Mouse (Mus musculus): ENCODE measurements around the gene Lzic.

The Lzic gene

GRCm38 (mm10) chr4:149526330-149526729 is 41.3 kb downstream of the Lzic start:
- DNase-seq (ENCODE audit: low read depth, low spot score): peak; percentile 27

GRCm38 (mm10) chr4:149527621-149528354 is 42.8 kb downstream of the Lzic start:
- no peak for DNase-seq (ENCODE audit: low read depth, low spot score)

- DNase-seq (ENCODE audit: low read depth, low spot score): no peak
Observed at GRCm38 (mm10) chr4:149529691-149530090, 44.7 kb downstream of the Lzic start.

GRCm38 (mm10) chr4:149539441-149539840 is 54.4 kb downstream of the Lzic start:
- no peak for DNase-seq (ENCODE audit: low read depth, low spot score)

- DNase-seq (ENCODE audit: low read depth, low spot score): no peak
Observed at GRCm38 (mm10) chr4:149541935-149542334, 56.9 kb downstream of the Lzic start.

- no peak for DNase-seq (ENCODE audit: low read depth, low spot score)
Observed at GRCm38 (mm10) chr4:149542431-149542830, 57.4 kb downstream of the Lzic start.

GRCm38 (mm10) chr4:149542927-149543553 is 58.0 kb downstream of the Lzic start:
- peak; percentile 78 for DNase-seq (ENCODE audit: low read depth, low spot score)

GRCm38 (mm10) chr4:149544892-149545291 is 59.9 kb downstream of the Lzic start:
- DNase-seq (ENCODE audit: low read depth, low spot score): no peak
